In the genomic region with DNA sequence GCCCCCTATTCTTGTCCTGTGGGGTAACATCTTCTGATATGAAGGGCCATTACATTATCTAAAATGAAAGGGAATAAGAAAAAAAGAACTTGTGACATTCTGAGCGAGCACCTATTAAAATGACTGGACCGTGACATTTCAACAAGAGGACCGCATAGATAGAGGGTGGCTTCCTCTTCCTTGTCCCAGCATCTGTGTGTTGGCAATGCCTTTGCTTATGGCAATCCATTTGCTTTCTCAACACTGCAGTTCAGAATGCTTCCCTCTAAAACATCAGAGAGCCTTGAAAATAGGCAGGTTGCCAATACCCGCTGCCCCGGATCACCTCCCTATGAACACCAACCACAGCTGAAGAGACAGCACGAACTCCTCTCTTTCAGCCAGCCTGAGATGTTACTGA, we compare ENCODE assay signal across 8 mouse cellular contexts. TPM values are rescaled to one million over a fixed set of nuclear protein-coding genes. Genes with fewer than 3 reads are reported as not detected.
DNase-seq lines count a peak whose midpoint lies in the region; ATAC-seq and TF ChIP-seq lines count a peak whose summit lies in the region.

No protein-coding gene starts in this region.

- no peak for TF ChIP-seq CTCF in olfactory bulb, adult 2 months (IDR thresholded peaks at IDR 0.05; ENCODE audit: insufficient read depth, low read depth, low read length)

- H3K36me3 ChIP-seq in kidney, embryonic 15.5 days, result no peaks in the 10 kb centered on the region
- H3K36me3 ChIP-seq in hindbrain, embryonic 11.5 days (ENCODE audit: control insufficient read depth, insufficient read depth, low read length), result no peaks in the 10 kb centered on the region
- no peaks in the 10 kb centered on the region for H3K36me3 ChIP-seq in lung, embryonic 16.5 days (ENCODE audit: control insufficient read depth, insufficient read depth, low read length)

- DNase-seq in kidney, adult 9 months, result no peak
- peak; percentile 61 to 68 for DNase-seq in cerebellum, postnatal 10 days
- DNase-seq in hindbrain, embryonic 11.5 days (ENCODE audit: low spot score), result no peak
- DNase-seq in thymus, postnatal 14 days, result no peak

- peak overlapping the region; percentile 73; the same call in 1 of the 2 replicates for H3K9ac ChIP-seq in kidney, embryonic 15.5 days
- H3K9ac ChIP-seq in hindbrain, embryonic 11.5 days (ENCODE audit: low read depth, low read length), result no peak overlapping the region
- H3K9ac ChIP-seq in lung, embryonic 16.5 days (ENCODE audit: low read length), result no peak overlapping the region

- peak overlapping the region; percentile 86 for H3K4me3 ChIP-seq in kidney, embryonic 15.5 days (replicated peaks)
- H3K4me3 ChIP-seq in hindbrain, embryonic 11.5 days (ENCODE audit: low read depth, low read length), result peak overlapping the region; percentile 76
- H3K4me3 ChIP-seq in lung, embryonic 16.5 days (ENCODE audit: low read length), result peak overlapping the region; percentile 93
- H3K4me3 ChIP-seq in olfactory bulb, adult 2 months (ENCODE audit: insufficient read depth, low read depth, low read length), result peak overlapping the region; percentile 44

- WGBS in kidney, embryonic 15.5 days, result 52% methylated on average over 6 of the region's 6 CpGs
- WGBS in hindbrain, embryonic 11.5 days, result 73% methylated on average over 6 of the region's 6 CpGs
- WGBS in lung, embryonic 16.5 days, result 43% methylated on average over 6 of the region's 6 CpGs
- WGBS in olfactory bulb, adult 2 months, result 25% methylated on average over 6 of the region's 6 CpGs

- TF ChIP-seq POLR2A in olfactory bulb, adult 2 months (IDR thresholded peaks at IDR 0.05; ENCODE audit: insufficient read depth, low read depth, low read length), result no peak

- H3K4me2 ChIP-seq in kidney, embryonic 15.5 days, result peak overlapping the region; percentile 94
- peak overlapping the region; percentile 82 for H3K4me2 ChIP-seq in hindbrain, embryonic 11.5 days (replicated peaks; ENCODE audit: low read depth, low read length)
- peak overlapping the region; percentile 99 for H3K4me2 ChIP-seq in lung, embryonic 16.5 days (ENCODE audit: low read depth, low read length)

- H3K27me3 ChIP-seq in kidney, embryonic 15.5 days, result 0 out of 2 replicates have a peak, but pooled peaks cover 3% of the 10 kb centered on the region
- H3K27me3 ChIP-seq in hindbrain, embryonic 11.5 days (ENCODE audit: control insufficient read depth, insufficient read depth, low read length), result no peaks in the 10 kb centered on the region
- H3K27me3 ChIP-seq in lung, embryonic 16.5 days (ENCODE audit: control insufficient read depth, insufficient read depth, low read depth, low read length), result no peaks in the 10 kb centered on the region

- no peak overlapping the region for H3K27ac ChIP-seq in kidney, embryonic 15.5 days
- H3K27ac ChIP-seq in hindbrain, embryonic 11.5 days (ENCODE audit: low read depth, low read length), result no peak overlapping the region
- no peak overlapping the region for H3K27ac ChIP-seq in lung, embryonic 16.5 days (ENCODE audit: low read length)
- H3K27ac ChIP-seq in olfactory bulb, adult 2 months (ENCODE audit: insufficient read depth, low read depth, low read length), result peak overlapping the region; percentile 16; the same call in 1 of the 2 replicates

- no peaks in the 10 kb centered on the region for H3K9me3 ChIP-seq in kidney, embryonic 15.5 days (replicated peaks)
- H3K9me3 ChIP-seq in hindbrain, embryonic 11.5 days (ENCODE audit: control insufficient read depth, low read length), result no peaks in the 10 kb centered on the region
- no peaks in the 10 kb centered on the region for H3K9me3 ChIP-seq in lung, embryonic 16.5 days (ENCODE audit: control insufficient read depth, low read length)

- peaks cover 65% of the 10 kb centered on the region for H3K4me1 ChIP-seq in kidney, embryonic 15.5 days
- no peaks in the 10 kb centered on the region; the same call in 1 of the 2 replicates for H3K4me1 ChIP-seq in hindbrain, embryonic 11.5 days (replicated peaks; ENCODE audit: control insufficient read depth, insufficient read depth, low read length)
- H3K4me1 ChIP-seq in lung, embryonic 16.5 days (replicated peaks; ENCODE audit: control insufficient read depth, insufficient read depth, low read length), result peaks cover 24% of the 10 kb centered on the region
- H3K4me1 ChIP-seq in olfactory bulb, adult 2 months (ENCODE audit: control insufficient read depth, insufficient read depth, low read length), result peaks cover 20% of the 10 kb centered on the region

- ATAC-seq in kidney, embryonic 15.5 days (replicated peaks; ENCODE audit: low FRiP score), result no peak
- no peak for ATAC-seq in hindbrain, embryonic 11.5 days (ENCODE audit: low FRiP score)
- no peak for ATAC-seq in lung, embryonic 16.5 days (ENCODE audit: low read depth)
- no peak for ATAC-seq in inflammation-experienced regulatory T-cells, adult 6 months

RNA-seq across cellular contexts. Expression of gene Nin, which starts 3.6 kb away (rescaled TPM):
- polyA plus RNA-seq in kidney, embryonic 15.5 days (2015; fragmentation: Nextera tagmentation; extraction: Ambion mirVana), result 13.5 and 13.9 TPM in 2 replicates
- 14.9 and 15.4 TPM in 2 replicates for polyA plus RNA-seq in hindbrain, embryonic 11.5 days (2014; fragmentation: Nextera tagmentation; extraction: Ambion mirVana)
- 11.8 and 12.5 TPM in 2 replicates for polyA plus RNA-seq in lung, embryonic 16.5 days (2015; fragmentation: Nextera tagmentation; extraction: Ambion mirVana)
- polyA plus RNA-seq in olfactory bulb, adult 2 months (2012; ENCODE audit: insufficient read depth, insufficient read length, low replicate concordance, missing spikeins), result 62.8 TPM in 1 of 2 replicates, not detected in the other
- 10 to 100 TPM; 14.6 to 25.0 (median 24.6) TPM for polyA plus RNA-seq in inflammation-experienced regulatory T-cells, adult 6 months (2017; shearing (Covaris generic))

RNA-seq across cellular contexts. Expression of gene Abhd12b, which starts 44.0 kb away (rescaled TPM):
- polyA plus RNA-seq in kidney, embryonic 15.5 days (2015; fragmentation: Nextera tagmentation; extraction: Ambion mirVana), result not detected in 2 replicates
- not detected in 2 replicates for polyA plus RNA-seq in hindbrain, embryonic 11.5 days (2014; fragmentation: Nextera tagmentation; extraction: Ambion mirVana)
- polyA plus RNA-seq in lung, embryonic 16.5 days (2015; fragmentation: Nextera tagmentation; extraction: Ambion mirVana), result not detected in 2 replicates
- not detected in 2 replicates for polyA plus RNA-seq in olfactory bulb, adult 2 months (2012; ENCODE audit: insufficient read depth, insufficient read length, low replicate concordance, missing spikeins)
- 1 to 10 TPM in 2 of 3 experiments, under 1 TPM in 1; 0.53 to 3.1 (median 1.9) TPM for polyA plus RNA-seq in inflammation-experienced regulatory T-cells, adult 6 months (2017; shearing (Covaris generic))

Comparison
In these comparisons a context has a peak if more than half of its experiments do, and no peak if none do; other contexts are left out.
1. DNase-seq: peak in cerebellum, postnatal 10 days (2 of 2); none in kidney, adult 9 months (single experiment), hindbrain, embryonic 11.5 days (single experiment) and thymus, postnatal 14 days (single experiment).
2. Peak in every context shown above with its lines, with median percentiles within 50 percentile points of each other: H3K4me2 ChIP-seq and H3K4me3 ChIP-seq.